Mouse (Mus musculus) adrenal gland, adult (tissue): ENCODE results near the gene Klhl40.
A peak's percentile ranks its signal among the peaks of the same experiment; 100 is the strongest.

Source experiments
- DNase-seq, 2 experiments: peaks; one replicate each; pipeline ENCODE4 v3.0.0; 2022 to 2023; ENCODE audit warnings: low spot score in 1 of 2; ENCODE audit not compliant: inconsistent age in 2 of 2

The Klhl40 gene

DNA sequence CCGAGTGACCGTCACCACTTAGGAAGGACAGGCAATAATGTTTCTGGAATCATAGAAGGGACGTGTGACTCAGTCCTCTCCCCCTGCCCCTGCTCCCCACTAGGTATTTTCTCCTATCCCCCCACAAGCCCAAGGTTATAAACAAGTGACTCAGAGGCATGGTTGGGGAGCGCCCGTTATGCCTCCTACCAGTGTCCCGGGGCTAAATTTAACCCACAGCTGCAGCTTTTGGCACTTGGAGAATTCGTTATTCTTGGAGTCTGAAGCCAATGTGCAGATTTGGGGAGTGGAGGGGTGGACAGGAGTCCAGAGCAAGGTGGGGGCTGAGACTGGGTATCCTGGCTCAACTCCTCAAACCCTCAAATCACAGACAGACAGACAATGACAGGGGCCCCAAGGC is 896 bp upstream of the Klhl40 start:
- peak; percentile 37 to 73 for DNase-seq

DNA sequence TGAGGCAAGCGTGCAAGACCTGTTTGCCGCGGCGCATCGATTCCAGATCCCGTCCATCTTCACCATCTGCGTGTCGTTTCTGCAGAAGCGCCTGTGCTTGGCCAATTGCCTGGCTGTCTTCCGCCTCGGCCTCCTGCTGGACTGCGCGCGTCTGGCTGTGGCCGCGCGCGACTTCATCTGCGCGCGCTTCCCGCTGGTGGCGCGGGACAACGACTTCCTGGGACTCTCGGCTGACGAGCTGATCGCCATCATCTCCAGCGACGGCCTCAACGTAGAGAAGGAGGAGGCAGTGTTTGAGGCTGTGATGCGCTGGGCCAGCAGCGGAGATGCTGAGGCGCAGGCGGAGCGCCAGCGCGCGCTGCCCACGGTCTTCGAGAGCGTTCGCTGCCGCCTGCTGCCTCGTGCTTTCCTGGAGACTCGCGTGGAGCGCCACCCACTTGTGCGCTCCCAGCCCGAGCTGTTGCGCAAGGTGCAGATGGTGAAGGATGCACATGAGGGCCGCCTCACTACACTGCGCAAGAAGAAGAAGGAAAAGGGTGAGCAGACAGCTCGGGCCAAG is 738 bp downstream of the Klhl40 start:
- peak in 1 of 2 experiments; percentile 23 for DNase-seq

- DNase-seq: no peak
Measured at GRCm38 (mm10) chr9:121784801-121785200, 7.4 kb downstream of the Klhl40 start.

- DNase-seq: no peak
Measured at GRCm38 (mm10) chr9:121785261-121785660, 7.9 kb downstream of the Klhl40 start.

DNA sequence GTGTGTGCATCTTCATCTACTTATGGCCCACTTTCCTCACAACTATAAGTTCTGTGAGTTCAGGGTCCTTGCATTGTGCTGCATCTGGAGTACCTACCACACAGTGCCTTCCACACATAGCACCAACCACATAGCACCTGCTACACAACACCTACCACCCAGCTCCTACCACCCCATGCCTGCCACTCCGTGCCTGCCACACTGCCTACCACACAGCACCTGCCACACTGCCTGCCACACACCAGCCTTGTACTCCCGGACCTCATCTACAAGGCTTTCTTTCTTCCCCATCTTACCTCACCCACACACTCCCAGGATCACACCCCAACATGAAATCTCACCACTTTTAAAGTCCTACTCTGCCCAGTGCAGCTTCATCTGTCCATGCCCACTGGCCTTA is 9.0 kb downstream of the Klhl40 start:
- no peak for DNase-seq

DNA sequence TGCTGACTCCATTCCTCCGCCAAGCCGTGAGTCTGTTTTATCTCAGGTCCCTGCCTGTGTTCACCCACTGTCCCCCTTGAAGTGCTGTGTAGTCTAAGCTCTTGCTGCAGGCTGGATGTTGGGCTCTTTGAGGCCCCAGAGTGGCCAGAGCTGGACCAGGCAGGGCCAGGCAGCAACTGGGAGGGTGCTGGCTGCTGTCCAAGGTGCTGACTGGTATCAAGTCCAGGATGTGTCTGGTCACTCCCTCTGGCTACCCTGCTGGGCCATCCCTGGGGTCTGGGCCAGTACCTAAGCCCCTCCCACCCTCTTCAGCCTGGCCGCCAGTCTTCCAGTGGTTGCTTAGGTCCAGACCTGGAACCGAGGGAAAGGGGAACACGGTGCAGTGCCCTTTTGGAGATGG is 13.8 kb downstream of the Klhl40 start:
- peak; percentile 58 to 80 for DNase-seq

DNA sequence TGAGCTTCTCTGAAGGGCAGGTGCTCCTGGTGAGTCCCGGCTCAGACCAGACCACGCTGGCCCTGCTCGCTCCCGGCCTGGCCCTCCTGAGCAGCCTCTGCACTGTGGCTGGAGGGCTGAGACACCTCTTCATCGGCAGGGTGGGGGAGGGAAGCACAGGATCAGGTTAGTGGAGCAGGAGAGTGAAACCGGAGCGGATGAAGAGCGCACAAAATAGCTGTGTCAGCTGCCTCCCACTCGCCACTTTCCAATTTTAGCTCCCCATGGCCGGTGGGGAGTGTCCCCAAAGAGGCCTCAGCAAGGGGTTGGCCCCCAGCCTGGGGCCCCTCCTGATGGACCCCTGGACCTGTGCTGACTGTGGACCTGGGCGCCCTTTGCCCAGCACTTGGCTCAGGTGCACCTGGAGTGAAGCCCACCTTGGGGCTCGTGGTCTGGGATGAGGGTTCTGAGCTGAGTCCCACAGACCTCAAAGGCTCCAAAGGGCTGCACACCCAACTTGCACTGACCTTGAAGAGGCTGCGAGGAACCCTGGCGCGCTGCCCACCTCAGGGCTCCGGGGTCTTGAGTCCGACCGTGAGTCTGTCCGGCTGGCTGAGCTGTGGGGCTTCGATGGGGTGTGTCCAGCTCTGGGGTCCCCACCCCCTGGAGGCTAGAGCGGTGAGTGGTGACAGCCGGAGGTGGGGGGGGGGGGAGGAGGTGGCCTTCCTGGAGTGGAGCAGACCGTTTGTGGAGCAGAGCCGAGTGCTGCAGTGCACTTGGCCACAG is 14.5 kb downstream of the Klhl40 start, which contains the start of gene Hhatl:
Gene Hhatl (minus strand): TSS at position 751 of the 765 bp plus-strand sequence.
- DNase-seq: no peak

DNA sequence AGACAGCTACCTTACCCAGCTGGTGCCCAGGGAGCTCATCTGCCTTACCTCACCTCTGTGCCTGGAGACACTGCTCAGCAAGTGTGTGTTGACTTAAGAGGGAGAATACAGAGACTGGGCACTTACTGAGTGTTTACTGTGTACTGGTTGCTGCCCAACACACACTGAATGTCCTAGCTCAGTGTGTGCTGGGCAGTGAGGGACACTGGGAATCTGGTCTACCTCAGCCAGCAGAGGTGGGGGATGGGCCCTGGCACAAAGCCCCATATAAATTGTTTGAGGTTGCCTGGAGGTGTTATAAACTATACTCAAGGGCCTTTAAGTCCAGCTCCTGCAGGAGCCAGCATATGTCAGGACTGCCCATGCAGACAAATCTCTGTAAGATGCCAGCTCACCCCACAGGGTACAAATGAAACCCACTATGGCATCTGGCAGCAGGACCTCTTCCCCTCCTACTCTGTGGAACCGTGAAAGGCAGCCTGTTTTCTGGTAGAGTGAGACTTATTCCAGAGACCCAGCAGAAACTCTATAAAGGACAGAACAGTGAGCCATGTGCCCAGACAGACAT is 17.6 kb downstream of the Klhl40 start:
- DNase-seq: no peak

DNA sequence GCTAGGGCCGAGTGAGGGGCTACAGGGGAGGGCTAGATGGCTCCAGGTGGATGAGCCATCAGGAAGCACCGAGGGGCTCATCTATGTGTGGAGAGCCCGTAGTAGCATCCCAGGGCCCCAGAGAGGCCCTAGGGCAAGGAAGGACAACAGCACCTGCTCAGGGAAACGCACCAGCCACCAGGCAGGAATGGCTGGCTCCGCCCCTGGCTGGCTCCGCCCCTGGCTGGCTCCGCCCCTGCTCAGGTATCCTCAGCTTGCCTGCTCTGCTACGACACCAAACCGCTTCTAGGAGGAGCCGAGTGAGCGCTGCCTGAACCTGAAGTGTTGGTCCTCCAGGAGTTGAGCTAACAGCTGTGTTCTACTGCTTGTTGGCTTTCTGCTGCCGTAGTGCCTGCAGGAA is 20.3 kb downstream of the Klhl40 start:
- no peak for DNase-seq

DNA sequence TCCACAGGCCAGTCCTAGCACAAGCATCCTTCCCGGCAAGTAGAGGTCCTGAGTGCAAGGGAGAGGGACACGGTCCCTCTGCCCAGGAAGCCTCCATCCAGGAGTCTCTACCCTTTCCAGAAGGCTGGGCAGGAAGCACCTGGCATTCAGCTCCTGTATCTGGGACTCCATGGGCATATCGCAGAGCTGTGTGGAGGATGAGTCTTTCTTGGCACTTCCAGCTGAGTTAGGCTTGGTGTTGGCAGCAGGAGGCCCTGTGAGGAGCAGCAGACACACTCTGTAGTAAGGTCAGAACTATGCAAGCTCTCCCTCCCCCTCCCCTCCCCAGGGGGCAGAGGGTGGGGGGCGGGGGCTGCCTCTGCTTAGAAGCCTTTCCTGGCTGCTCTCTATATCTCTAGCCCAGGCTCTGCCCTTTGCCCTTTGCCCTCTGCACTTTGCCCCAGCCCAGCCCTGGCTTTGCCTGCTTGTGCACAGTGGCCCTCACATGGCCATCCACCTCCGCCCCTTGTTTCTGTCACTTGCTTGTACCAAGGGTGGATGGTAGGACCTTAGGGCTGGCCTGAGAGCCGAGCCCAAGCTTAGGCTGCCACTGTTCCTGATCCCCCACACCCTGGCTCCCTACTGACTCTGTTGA is 21.6 kb downstream of the Klhl40 start:
- no peak for DNase-seq

DNA sequence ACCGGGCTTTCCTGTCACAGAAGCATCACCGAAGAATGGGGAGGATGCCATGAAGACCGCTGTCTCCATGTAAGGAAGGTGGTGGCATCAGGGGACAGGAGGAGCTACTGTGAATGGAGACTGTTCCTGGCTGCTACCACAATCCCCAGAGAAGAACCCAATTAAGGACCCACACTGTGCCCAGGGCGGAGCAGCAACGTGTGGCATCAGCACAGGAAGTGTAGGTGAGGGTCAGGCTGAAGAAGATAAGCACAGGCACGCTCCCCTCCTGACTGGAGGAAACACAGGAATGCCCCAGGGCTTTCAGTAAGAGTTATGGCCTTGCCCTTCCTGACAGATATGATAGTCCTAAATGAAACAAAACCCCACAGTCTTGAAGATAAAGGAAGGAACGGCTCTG is 25.3 kb downstream of the Klhl40 start:
- DNase-seq: no peak

- DNase-seq: no peak
Measured at GRCm38 (mm10) chr9:121807546-121807945, 30.1 kb downstream of the Klhl40 start.

GRCm38 (mm10) chr9:121807947-121808346 is 30.5 kb downstream of the Klhl40 start:
- DNase-seq: no peak

DNA sequence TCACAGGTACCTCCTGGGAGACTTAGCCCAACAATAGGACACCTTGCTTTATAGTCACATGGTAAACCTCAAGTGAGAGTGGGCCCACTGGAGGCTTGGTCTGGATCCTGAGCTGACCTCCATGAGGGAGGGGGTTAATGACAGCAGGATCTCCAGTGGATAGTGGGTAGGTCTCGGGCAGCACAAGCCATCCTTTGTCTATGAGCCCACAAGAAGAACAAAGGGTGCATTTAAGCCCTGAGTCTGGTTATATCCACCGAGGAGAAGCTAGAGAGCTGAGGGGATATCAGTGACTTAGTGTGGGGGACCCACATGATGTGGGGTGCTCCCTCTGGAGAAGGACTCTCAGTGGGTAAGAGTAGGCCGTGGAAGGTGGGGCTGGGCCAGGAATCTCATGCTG is 31.1 kb downstream of the Klhl40 start:
- DNase-seq: no peak

GRCm38 (mm10) chr9:121810081-121810821 is 32.8 kb downstream of the Klhl40 start:
- DNase-seq: peak in 1 of 2 experiments; percentile 66

- DNase-seq: no peak
Measured at GRCm38 (mm10) chr9:121815183-121815582, 37.8 kb downstream of the Klhl40 start.

DNA sequence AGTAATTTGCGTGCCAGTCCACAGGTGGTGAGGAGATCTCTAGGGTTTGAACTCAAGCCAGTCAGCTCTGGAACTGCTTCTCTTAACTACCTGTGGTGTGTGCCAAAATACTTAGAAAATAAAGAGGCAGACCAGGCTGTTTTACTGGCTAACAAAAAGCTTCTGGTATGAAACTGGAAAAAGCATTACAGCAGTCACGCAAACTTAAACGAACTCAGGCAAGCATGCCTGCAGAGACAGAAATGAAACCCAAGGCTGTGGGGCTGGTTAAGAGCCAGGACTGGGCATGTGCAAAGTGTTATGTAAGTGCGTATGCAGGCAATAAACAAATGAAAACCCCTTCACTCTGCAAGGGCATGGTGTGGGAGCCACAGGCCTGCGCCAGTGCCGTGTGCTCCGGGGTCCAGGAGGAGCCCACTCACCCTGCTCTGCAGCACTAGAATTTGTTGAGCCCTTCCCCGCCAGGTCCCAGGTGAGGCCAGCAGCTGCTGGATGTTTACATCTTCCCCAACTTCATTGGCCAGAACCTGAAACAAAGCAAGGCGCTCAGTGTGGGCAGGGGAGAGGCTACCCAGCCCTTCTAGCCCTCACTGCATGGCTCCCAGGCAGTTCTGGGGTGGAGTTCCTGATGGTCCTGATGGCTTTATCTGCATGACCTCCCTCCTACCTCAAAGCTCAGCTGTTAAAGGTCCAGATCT is 41.8 kb downstream of the Klhl40 start:
- DNase-seq: peak; percentile 43 to 83

- DNase-seq: peak in 1 of 2 experiments; percentile 60
Measured at GRCm38 (mm10) chr9:121819771-121820471, 42.5 kb downstream of the Klhl40 start.

GRCm38 (mm10) chr9:121820765-121821164 is 43.4 kb downstream of the Klhl40 start:
- DNase-seq: no peak

- peak in 1 of 2 experiments; percentile 54 for DNase-seq
Measured at GRCm38 (mm10) chr9:121822585-121822991, 45.2 kb downstream of the Klhl40 start.
